Mouse (Mus musculus) WW6 (cell line): Measurements from ENCODE around the gene Krt39.

Experiments used
- DNase-seq: peaks from one replicate; pipeline ENCODE4 v3.0.0-alpha.2; 2013; ENCODE audit warnings: low read depth, low spot score

The Krt39 gene

DNA sequence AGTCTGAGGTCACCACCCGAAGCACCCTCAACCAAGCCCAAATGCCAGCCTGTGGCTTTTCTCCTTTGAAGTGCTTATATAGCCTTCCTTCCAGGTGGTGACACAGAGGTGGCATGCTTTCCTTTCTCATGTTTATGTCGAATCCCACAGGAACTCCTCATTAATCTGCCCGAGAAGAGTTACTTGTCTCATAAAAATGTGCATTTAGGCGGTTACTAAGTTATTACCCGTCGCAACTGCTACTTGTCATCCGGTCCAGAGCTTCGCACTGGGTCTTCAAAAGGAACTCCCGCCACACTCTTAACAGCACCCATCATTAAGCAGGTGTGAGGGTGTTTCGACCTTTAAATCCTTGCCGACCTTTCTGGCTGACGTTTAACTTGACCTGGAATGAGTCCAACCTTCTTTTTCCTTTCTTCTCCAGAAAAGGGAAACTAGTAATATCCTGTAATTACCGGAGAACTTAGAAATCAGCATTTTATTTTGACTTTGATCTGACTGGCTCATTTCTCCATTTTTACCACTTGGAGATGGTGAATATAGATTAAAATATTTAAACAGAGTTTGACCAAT, at the start of gene Krt39:
Gene Krt39, minus strand, starts transcription at position 51 of the 573 bp plus-strand sequence.
- no peak for DNase-seq

- DNase-seq: no peak
Observed at GRCm38 (mm10) chr11:99566530-99566929, 45.4 kb upstream of the Krt39 start, which contains the start of gene Krtap3-1. Gene Krtap3-1 (minus strand): TSS chr11:99566630.

GRCm38 (mm10) chr11:99562580-99562979, 41.4 kb upstream of the Krt39 start:
- no peak for DNase-seq

- no peak for DNase-seq
Observed at GRCm38 (mm10) chr11:99559366-99559765, 38.2 kb upstream of the Krt39 start, which contains the start of gene Gm11939. Gene Gm11939 (minus strand): TSS chr11:99559466.

- DNase-seq: no peak
Observed at GRCm38 (mm10) chr11:99557976-99558745, 37.0 kb upstream of the Krt39 start.

DNA sequence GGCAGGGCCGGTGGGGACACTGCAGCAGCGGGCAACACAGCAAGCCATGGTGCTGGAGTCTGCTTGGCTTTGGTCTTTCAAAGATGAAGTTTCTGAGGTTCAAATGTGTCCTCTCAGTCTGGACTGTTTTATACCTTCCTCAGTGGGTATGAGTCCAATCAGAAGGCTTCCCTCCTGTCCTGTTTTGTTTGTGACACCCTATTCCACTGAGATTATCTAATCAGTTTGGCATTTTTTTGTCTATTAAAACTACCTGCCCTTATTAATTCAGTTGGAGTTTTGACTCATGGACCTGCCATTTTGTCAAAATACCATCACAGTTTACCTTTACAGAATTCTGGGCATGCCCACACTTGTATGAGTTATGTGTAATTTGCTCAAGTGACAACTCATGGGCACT, 35.6 kb upstream of the Krt39 start, which contains the start of gene Krtap3-2:
Gene Krtap3-2, minus strand, starts transcription at position 101 of the 400 bp plus-strand sequence.
- no peak for DNase-seq

DNA sequence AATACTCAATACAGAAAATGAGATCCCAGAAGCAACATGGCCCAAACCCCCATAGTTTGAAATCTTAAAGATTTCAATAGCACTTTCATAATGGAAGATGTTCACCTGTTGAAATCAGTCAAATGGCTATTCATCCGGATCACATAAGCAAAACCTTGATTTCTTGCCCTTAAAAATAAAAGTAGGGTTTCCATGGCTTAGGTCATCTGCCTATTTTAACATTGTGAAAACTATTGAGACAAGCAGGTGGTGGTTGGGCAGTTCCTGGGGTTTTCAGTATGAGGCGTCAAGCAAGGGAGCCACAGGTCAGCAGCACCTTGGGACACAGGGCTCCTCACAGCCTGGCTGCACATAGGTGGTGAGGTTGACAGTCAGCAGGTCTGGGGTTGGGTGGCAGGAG, 35.1 kb upstream of the Krt39 start:
- no peak for DNase-seq

DNA sequence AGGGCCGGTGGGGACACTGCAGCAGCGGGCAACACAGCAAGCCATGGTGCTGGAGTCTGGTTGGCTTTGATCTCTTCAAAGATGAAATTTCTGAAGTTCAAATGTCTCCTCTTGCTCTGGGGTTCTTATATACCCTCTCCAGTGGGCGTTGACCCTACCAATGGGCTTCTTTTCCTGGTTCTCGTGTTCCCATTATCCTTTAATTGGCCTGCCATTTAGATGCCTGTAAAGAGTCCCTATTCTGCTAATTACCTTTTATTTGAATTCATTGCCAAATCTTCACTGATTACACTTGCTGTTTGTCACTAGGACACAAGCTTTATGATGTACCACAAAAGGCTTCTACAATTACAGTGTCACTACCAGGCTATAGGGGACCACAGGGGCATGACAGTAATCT, 29.6 kb upstream of the Krt39 start, which contains the start of gene Krtap3-3:
Gene Krtap3-3, minus strand, starts transcription at position 101 of the 400 bp plus-strand sequence.
- no peak for DNase-seq

GRCm38 (mm10) chr11:99547892-99548291, 26.8 kb upstream of the Krt39 start:
- no peak for DNase-seq

DNA sequence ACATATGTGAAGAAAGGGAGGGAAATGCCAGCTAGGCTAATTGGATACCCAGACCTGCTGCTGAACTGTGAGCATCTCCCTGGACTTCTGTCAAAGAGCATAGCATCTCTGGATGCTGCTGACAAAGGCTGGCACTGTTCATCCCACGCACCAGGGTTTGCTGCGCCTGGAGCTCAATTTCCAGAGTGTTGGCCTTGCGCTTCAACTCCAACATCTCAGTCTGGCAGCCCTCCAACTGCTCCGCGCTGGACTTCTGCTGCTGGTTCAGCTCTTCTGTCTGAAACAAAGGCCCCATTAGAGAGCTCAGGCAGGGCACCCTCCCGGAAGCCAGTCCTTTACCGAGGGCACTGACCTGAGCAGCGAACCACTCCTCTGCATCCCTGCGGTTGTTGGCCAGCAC, 18.6 kb upstream of the Krt39 start:
- DNase-seq: no peak

GRCm38 (mm10) chr11:99514098-99514497, 7.0 kb downstream of the Krt39 start:
- DNase-seq: no peak

DNA sequence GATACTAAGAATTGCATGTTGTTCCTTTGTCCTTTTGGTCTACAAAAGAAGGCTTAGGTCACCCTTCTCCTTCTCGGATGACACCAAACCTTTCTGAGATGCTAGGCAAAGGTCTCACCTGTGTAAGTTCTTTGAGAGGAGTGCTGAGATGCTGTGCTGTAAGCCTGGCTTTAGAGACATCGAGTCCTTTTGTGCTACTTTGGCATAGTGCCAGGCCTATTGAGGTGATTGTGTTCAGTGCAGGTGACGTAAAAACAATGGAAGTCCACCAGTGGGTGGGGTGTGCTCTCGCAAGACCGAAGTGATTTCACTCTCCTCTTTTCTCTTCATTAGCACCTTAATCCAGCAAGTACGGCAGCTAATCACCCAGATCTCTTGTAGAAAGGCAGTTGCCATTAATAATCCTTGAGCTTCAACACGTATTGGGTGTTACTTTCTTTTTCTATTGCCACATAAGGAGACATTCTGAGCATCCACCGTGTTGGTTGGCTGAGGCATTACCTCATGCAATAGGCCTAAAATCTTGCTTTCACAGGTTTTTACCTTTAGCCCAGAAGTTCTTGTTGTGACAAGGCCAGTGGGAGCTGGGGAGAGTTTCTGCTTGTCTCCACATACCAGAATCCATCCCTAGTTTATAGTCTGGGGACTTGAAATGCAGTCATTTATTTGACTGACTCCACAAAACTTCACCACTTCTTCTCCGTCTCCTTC, 20.9 kb downstream of the Krt39 start:
- DNase-seq: no peak

- DNase-seq: no peak
Observed at GRCm38 (mm10) chr11:99496460-99496859, 24.7 kb downstream of the Krt39 start.

DNA sequence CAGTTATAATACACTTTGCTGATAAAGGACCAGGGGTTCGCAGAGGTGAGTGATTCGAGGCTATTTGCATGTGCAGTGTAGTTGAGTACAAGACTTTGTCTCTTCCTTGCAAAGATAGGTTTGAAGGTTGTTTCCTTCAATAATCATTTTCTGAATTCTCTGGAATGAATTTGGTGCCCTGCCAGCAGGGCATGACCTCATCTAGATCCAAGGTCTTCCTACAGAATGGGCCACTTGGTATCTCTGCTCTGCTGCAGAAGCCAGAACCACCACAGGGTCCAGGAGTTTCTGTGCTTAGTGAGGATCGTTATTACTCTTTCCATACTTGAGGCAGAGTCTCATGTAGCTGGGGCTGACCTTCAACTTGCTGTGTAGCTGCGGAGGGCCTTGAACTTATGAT, 26.4 kb downstream of the Krt39 start:
- DNase-seq: no peak

DNA sequence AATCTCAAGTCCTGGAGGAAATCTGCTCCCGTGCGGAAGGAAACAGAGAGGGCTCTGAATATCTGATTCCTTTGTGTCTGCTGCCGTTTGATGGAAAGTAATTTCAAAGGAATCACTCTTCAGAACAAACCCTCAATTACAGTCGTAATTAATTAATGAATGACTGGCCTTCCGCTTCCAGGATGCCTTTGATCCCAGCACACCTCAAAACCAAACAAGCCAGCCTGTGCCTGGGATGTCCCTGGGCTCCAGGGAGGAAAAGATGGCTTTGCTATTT, 27.6 kb downstream of the Krt39 start:
- no peak for DNase-seq

DNA sequence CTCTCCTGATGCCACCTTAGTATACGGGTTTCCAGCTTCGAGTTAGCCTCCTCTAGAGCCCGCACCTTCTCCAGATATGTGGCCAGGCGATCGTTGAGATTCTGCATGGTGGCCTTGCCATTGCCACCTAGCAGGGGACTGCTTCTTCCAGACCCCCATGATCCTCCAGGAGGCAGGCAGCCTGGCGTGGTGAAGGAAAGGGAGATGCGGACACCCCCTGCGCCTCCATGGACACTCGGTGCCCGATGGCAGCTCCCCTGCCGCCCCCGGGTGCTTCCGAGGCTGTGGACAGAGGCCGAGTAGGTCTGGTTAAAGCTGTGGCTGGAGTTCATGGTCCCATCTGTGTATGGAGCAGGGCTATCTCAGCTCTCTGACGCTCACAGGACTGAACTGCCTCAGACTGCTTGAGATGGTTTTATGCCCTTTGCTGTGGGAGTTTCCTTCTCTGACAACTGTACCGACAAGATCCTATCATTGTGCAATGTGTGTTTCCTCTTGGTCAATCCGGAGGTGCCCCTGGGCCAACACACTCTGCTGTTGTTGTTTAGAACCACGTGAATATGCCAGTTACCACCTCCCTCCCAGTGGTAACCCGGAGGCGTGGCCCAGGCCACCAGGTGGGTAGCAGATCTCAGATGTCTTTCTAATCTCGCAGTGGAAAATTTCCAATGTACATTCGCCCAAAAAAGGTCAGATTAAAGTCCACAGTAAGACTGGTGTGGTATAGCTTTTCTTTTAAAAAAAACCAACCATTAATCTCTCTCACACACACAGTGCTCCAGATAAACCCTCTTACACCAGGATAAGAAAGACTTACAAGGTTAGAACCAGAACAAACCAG, 28.2 kb downstream of the Krt39 start, which contains the start of gene Krt23:
Gene Krt23, minus strand, starts transcription at position 405 of the 841 bp plus-strand sequence.
- no peak for DNase-seq

DNA sequence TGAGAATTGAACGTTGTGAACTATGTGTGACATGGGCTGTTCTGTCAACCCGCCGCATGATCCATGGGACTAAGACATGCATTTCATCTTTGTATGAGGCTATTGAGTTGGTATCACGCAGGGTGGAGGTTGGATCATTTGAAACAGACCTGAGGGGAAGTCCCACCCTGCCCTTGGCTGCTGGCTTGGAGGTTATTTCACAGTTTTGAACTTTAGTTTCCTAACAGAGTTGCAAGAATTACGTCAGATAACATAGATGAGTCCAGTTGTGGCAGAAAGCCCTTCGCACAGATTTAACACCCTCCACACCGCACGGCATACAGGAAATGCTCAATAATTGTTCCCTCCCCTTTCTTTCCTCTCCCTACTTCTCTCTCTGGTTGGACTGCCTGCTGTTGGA, 30.1 kb downstream of the Krt39 start:
- DNase-seq: no peak

DNA sequence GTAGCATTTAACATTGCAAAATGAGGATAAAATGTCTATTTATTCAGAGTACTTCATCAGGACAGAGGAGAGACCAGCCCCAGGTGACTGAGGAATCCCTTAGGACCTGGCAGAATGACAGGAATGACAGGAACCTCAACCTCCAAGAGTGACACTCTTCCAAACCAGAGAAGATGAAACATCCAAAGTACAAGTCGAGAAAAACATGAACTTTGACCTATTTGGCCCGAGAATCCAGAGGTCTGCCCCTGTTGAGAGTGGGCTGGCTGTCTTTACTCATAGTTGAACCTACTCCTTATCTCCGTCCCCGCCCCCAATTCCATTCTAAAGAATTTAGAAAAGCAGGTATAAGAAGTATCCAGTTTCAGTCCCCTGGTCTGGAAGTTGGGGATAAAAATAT, 30.5 kb downstream of the Krt39 start:
- no peak for DNase-seq

DNA sequence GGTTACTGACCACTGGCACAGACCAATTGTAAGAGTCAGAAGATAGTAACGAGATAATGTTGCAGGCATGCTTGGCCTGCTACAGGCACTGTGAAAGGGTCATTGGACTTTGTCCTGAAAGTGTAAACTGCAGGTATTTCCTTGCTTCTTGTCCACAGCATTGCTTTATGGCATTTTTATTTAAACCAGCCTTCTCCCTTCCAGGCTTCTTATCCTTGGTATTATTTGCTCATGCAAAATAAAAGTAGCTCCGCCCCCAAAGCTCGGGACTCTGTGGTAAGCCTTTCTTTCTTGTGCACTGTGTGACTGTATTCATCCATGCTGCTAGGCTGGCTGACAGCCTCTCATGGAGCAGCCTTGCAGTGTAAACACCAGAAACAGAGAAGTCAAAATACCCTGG, 31.9 kb downstream of the Krt39 start:
- no peak for DNase-seq

GRCm38 (mm10) chr11:99474981-99475380, 46.2 kb downstream of the Krt39 start:
- no peak for DNase-seq

DNA sequence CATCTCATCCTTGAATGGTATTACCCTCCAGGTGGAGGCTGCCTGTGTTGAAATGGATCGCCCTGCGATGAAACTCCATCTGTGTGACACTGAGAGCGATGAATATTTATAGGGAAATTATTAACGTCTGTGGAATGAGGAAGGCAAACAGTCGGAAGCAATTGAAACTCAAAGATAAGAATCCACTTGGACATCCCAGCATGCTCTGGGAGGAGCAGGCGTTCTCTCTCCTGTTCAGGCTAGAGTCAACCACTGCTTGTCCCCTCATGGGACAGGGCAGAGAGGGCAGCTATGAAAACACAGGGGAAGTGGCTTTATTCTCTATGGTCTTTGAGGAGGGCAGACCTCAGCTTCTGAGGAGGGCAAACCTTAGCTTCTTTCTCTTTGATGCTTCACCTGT, 47.7 kb downstream of the Krt39 start:
- no peak for DNase-seq

DNA sequence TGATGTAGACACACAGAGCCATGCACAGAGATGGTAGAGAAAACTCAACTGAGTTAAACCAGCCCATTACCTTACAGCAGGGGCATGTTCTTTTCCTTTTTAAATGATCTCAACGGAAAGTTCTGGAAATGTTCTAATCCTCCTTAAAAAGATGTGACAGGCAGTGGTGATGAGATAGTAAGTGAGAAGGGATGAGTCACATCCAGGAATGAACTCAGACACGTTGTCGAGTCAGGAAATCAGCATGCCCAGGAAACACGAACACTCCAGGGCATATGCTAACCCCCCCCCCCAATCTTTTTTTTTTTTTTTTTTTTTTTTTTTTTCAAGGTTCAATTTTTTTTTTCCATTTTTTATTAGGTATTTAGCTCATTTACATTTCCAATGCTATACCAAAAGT, 48.7 kb downstream of the Krt39 start:
- no peak for DNase-seq
